Mouse (Mus musculus): ENCODE measurements around the gene Smox. TPM values are rescaled to one million over a fixed set of nuclear protein-coding genes. Genes with fewer than 3 reads are reported as not detected.

The Smox gene
- polyA plus RNA-seq, 2 experiments: 70.4 to 75.0 TPM

- H3K36me3 ChIP-seq (replicated peaks; ENCODE audit: control insufficient read depth, insufficient read depth, low read depth): no peaks in the 10 kb centered on the region
- WGBS (ENCODE audit: insufficient replicate concordance): under 1% methylated on average over 102 of the region's 102 CpGs
- H3K9ac ChIP-seq (replicated peaks): peak overlapping the region; percentile 83
- H3K4me2 ChIP-seq (ENCODE audit: low read depth): peak overlapping the region; percentile 82
- no peaks in the 10 kb centered on the region; the same call in 1 of the 2 replicates for H3K27me3 ChIP-seq (ENCODE audit: control insufficient read depth, insufficient read depth, low read length)
- H3K4me1 ChIP-seq (replicated peaks; ENCODE audit: control insufficient read depth in 2 of 2, insufficient read depth in 2 of 2, low read length in 1 of 2): peaks cover 42 to 51% of the 10 kb centered on the region in 2 experiments
- DNase-seq (ENCODE audit: low read depth in 3 of 3, low spot score in 3 of 3): peak; percentile 83 to 85 (median 85)
- H3K4me3 ChIP-seq (ENCODE audit: insufficient read depth in 1 of 2, low read depth in 2 of 2, low read length in 2 of 2): peak overlapping the region; percentile 82 to 98
- H3K27ac ChIP-seq: peak overlapping the region; percentile 25
- TF ChIP-seq CTCF (IDR thresholded peaks at IDR 0.05; ENCODE audit: low read depth): no peak
- TF ChIP-seq EP300 (IDR thresholded peaks at IDR 0.05; ENCODE audit: low read depth): no peak; the same call in 1 of the 2 replicates
- ATAC-seq (ENCODE audit: insufficient read depth): peak; percentile 95
- no peaks in the 10 kb centered on the region for H3K9me3 ChIP-seq (ENCODE audit: control insufficient read depth, low read length)
Measured at GRCm38 (mm10) chr2:131491707-131492595, 655 bp downstream of the Smox start.

DNA sequence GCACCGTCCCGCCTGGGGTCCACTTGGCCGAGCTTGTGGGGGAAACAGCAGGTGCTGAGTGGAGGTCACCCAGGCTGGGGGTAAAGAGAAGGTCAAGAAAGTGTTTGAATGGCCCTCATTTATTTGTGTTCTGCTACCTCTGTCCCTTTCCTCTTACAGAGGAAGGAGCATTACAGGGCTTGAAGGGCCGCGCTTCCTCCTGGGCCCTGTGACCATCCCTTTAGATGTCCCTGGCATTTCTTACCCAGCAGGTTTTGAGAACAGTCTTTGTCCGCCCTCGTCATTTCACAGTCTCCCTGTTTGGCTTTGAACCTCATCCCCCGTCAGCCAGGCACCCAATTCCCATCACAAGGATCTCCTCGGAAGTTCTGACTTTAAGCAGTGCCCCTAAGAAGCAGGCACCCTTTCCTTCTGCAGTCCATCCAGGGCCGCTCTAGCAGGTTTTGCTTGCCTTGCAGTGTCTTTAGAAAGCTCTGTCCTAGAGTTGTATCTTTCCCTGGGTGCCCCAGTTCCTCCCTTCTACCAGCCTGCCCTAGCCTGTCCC, 1.4 kb downstream of the Smox start:
- H3K36me3 ChIP-seq (replicated peaks; ENCODE audit: control insufficient read depth, insufficient read depth, low read depth): no peaks in the 10 kb centered on the region
- peaks cover 46 to 57% of the 10 kb centered on the region in 2 experiments for H3K4me1 ChIP-seq (replicated peaks; ENCODE audit: control insufficient read depth in 2 of 2, insufficient read depth in 2 of 2, low read length in 1 of 2)
- H3K4me3 ChIP-seq (ENCODE audit: insufficient read depth in 1 of 2, low read depth in 2 of 2, low read length in 2 of 2): peak overlapping the region; percentile 68 to 98
- peak overlapping the region; percentile 83 for H3K9ac ChIP-seq (replicated peaks)
- DNase-seq (ENCODE audit: low read depth in 3 of 3, low spot score in 3 of 3) (no peak), ATAC-seq (ENCODE audit: insufficient read depth) (no peak)
- no peaks in the 10 kb centered on the region; the same call in 1 of the 2 replicates for H3K27me3 ChIP-seq (ENCODE audit: control insufficient read depth, insufficient read depth, low read length)
- no peaks in the 10 kb centered on the region for H3K9me3 ChIP-seq (ENCODE audit: control insufficient read depth, low read length)
- 24% methylated on average over 10 of the region's 10 CpGs for WGBS (ENCODE audit: insufficient replicate concordance)
- peak overlapping the region; percentile 82 for H3K4me2 ChIP-seq (ENCODE audit: low read depth)
- TF ChIP-seq EP300 (IDR thresholded peaks at IDR 0.05; ENCODE audit: low read depth) (no peak), CTCF (IDR thresholded peaks at IDR 0.05; ENCODE audit: low read depth) (no peak)
- H3K27ac ChIP-seq: peak overlapping the region; percentile 25

DNA sequence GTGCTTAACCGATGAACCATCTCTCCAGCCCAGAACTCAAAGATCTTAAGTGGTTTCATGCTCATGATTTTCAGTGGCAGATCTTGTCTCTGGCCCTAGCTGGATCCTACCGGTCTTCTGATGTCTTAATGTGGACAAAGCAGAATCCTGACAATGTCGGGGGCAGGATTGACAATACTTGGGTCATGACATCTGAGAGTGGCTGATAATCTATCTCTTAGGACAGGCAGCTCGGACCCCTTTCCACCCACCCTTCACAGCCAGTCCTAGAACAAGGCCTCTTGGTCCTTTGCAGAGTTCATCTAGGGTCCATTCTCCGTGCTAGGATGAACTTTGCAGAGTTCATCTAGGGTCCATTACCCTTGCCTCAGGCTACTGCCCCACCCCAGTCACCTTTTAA, 2.1 kb downstream of the Smox start:
- Histone ChIP-seq H3K4me1 (replicated peaks; ENCODE audit: control insufficient read depth in 2 of 2, insufficient read depth in 2 of 2, low read length in 1 of 2) (peaks cover 54 to 65% of the 10 kb centered on the region in 2 experiments), H3K27me3 (ENCODE audit: control insufficient read depth, insufficient read depth, low read length) (no peaks in the 10 kb centered on the region; the same call in 1 of the 2 replicates), H3K36me3 (replicated peaks; ENCODE audit: control insufficient read depth, insufficient read depth, low read depth) (no peaks in the 10 kb centered on the region; the same call in 1 of the 2 replicates), H3K4me3 (ENCODE audit: insufficient read depth in 1 of 2, low read depth in 2 of 2, low read length in 2 of 2) (peak overlapping the region; percentile 68 to 98), H3K9me3 (ENCODE audit: control insufficient read depth, low read length) (no peaks in the 10 kb centered on the region), H3K9ac (replicated peaks) (peak overlapping the region; percentile 83), H3K27ac (peak overlapping the region; percentile 25), H3K4me2 (ENCODE audit: low read depth) (peak overlapping the region; percentile 82)
- 28% methylated on average over 5 of the region's 5 CpGs for WGBS (ENCODE audit: insufficient replicate concordance)
- TF ChIP-seq CTCF (IDR thresholded peaks at IDR 0.05; ENCODE audit: low read depth): no peak
- peak; percentile 55 for TF ChIP-seq EP300 (IDR thresholded peaks at IDR 0.05; ENCODE audit: low read depth)
- no peak for ATAC-seq (ENCODE audit: insufficient read depth)
- no peak for DNase-seq (ENCODE audit: low read depth in 3 of 3, low spot score in 3 of 3)

GRCm38 (mm10) chr2:131495256-131495655, 4.0 kb downstream of the Smox start:
- peak overlapping the region in 1 of 2 experiments; percentile 98; a peak in 2 of 4 replicates for H3K4me3 ChIP-seq (ENCODE audit: insufficient read depth in 1 of 2, low read depth in 2 of 2, low read length in 2 of 2)
- ATAC-seq (ENCODE audit: insufficient read depth) (no peak), DNase-seq (ENCODE audit: low read depth in 3 of 3, low spot score in 3 of 3) (no peak)
- no peaks in the 10 kb centered on the region; the same call in 1 of the 2 replicates for H3K27me3 ChIP-seq (ENCODE audit: control insufficient read depth, insufficient read depth, low read length)
- no peaks in the 10 kb centered on the region for H3K9me3 ChIP-seq (ENCODE audit: control insufficient read depth, low read length)
- H3K4me2 ChIP-seq (ENCODE audit: low read depth): peak overlapping the region; percentile 82
- peak overlapping the region; percentile 55 for H3K27ac ChIP-seq
- 75% methylated on average over 3 of the region's 3 CpGs for whole genome bisulfite sequencing (ENCODE audit: insufficient replicate concordance)
- peak overlapping the region; percentile 67 for H3K9ac ChIP-seq (replicated peaks)
- TF ChIP-seq CTCF (IDR thresholded peaks at IDR 0.05; ENCODE audit: low read depth) (no peak), EP300 (IDR thresholded peaks at IDR 0.05; ENCODE audit: low read depth) (no peak)
- peaks cover 2% of the 10 kb centered on the region; the same call in 1 of the 2 replicates for H3K36me3 ChIP-seq (replicated peaks; ENCODE audit: control insufficient read depth, insufficient read depth, low read depth)
- H3K4me1 ChIP-seq (replicated peaks; ENCODE audit: control insufficient read depth in 2 of 2, insufficient read depth in 2 of 2, low read length in 1 of 2): peaks cover 63 to 70% of the 10 kb centered on the region in 2 experiments

Measured in liver, embryonic 14.5 days (tissue).